Mouse (Mus musculus) MN1 (cell line): ENCODE results near the gene Hrk.

Source experiments
- DNase-seq: peaks from one replicate; pipeline ENCODE4 v3.0.0-alpha.2; 2016; ENCODE audit warnings: low spot score

Gene Hrk

GRCm38 (mm10) chr5:118223142-118223757 lies 58.8 kb downstream of the Hrk start:
- no peak for DNase-seq

DNA sequence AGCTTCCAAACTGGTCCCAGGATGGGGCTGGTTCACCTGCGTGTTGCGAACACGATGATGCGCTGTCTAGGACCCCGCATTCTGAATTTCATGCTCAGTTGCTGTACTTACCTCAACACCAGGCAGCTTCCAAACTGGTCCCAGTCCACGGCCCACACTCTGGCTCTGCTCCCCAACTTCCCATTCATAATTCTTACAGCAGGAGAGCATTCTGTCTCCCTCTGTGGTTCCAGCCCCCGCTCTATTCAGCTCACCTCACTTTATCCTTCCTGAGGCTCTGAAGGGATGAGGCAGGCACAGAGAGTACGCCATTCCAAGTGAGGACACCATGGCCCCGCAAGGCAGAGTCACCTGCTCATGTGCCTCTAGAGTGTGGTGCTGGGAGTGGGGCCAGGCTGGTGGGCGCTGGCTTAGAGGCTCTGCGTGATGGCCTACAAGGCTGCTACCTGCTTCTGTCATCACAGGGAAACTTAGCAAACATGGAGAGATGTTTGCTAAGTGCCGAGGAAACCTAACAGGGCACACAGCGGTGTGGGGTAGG lies 65.7 kb downstream of the Hrk start:
- DNase-seq, result no peak

DNA sequence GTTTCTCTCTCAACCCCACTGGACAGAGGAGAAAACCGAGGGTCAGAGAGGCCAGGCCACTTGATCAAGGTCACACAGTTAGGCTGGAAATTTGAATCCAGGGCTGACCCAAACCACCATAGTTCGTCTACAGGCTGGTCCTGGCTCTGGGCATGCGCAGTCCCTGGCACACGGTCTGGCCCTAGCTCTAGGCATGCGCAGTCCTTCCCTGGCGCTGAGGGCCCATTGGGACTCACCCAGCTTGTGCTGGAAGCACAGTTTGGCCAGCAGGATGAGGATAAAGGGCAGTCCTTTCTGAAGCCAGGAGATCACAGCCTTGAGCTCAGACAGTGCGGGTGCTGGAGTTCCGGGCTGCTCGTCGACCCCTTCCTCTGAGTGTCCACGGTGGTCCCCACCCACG lies 72.4 kb downstream of the Hrk start:
- DNase-seq, result no peak
